ENCODE assay signal across 11 mouse cellular contexts in genomic region chr2:129621654-129622490, GRCm38 (mm10). TPM values are rescaled to one million over a fixed set of nuclear protein-coding genes. Genes with fewer than 3 reads are reported as not detected.
DNase-seq lines count a peak whose midpoint lies in the region.
"Had no signal": no experiment of that assay in that cellular context is flagged by ENCODE, and none has a peak within 500 bp of the region (broad histone marks: within the 10 kb centered on the region; RNA-seq: fewer than 3 reads in every experiment).

No protein-coding gene starts in this region.

- intact Hi-C loops in gastrocnemius, postnatal 36 days (cut with DNase I) = no loop called here

- peak; percentile 54 for DNase-seq in cerebellum, adult 11 months
- no peak for DNase-seq in cerebellum, postnatal 4 days (ENCODE audit: low spot score in 2 of 2)
- DNase-seq in layer of hippocampus, adult 11-12 months (ENCODE audit: low spot score) = peak; percentile 7
- DNase-seq in layer of hippocampus, adult 9-10 months (ENCODE audit: low spot score) = no peak
- DNase-seq in brain, adult 2 months (ENCODE audit: low read depth, low spot score) = peak; percentile 79
- DNase-seq in layer of hippocampus, adult 9-11 months = peak; percentile 9
- DNase-seq in spleen, adult 12 weeks (ENCODE audit: low spot score) = no peak
- no peak for DNase-seq in gastrocnemius, postnatal 36 days
- DNase-seq: adrenal gland, postnatal 14 days; gastrocnemius, postnatal 14 days; heart, postnatal 14 days had no signal

RNA-seq across cellular contexts. Expression of gene Sirpa, which starts 29.2 kb away (rescaled TPM):
- total RNA-seq in gastrocnemius, postnatal 36 days (2021) = 1 to 10 TPM; 5.9 to 6.5 TPM

Comparison
In these comparisons a context has a peak if more than half of its experiments do, and no peak if none do; other contexts are left out.
1. DNase-seq: peak in cerebellum, adult 11 months (single experiment), layer of hippocampus, adult 11-12 months (single experiment), brain, adult 2 months (single experiment) and layer of hippocampus, adult 9-11 months (single experiment); none in cerebellum, postnatal 4 days (0 of 2), layer of hippocampus, adult 9-10 months (single experiment), spleen, adult 12 weeks (single experiment) and gastrocnemius, postnatal 36 days (0 of 2).